Mouse (Mus musculus): ENCODE results near the gene Mmp10. TPM values are rescaled to one million over a fixed set of nuclear protein-coding genes. Genes with fewer than 3 reads are reported as not detected.

Gene Mmp10
- not detected in 2 replicates for polyA plus RNA-seq (2012)

GRCm38 (mm10) chr9:7502051-7502450, at the start of gene Mmp10:
Gene Mmp10 (plus strand): TSS chr9:7502352.
- Histone ChIP-seq H3K4me3 (replicated peaks) (no peak within 1 kb of the TSS), H3K9me3 (ENCODE audit: control insufficient read depth, low read length) (peaks cover 3% of the 10 kb centered on the region; the same call in 1 of the 2 replicates), H3K36me3 (ENCODE audit: control insufficient read depth) (no peaks in the 10 kb centered on the region), H3K27me3 (ENCODE audit: control insufficient read depth) (no peaks in the 10 kb centered on the region), H3K4me1 (ENCODE audit: control insufficient read depth) (no peaks in the 10 kb centered on the region)
- TF ChIP-seq TAL1 (IDR thresholded peaks at IDR 0.05; ENCODE audit: low read length), result no peak
- no peak for TF ChIP-seq GATA1 (IDR thresholded peaks at IDR 0.05; ENCODE audit: low read length)

- no peaks in the 10 kb centered on the region for H3K36me3 ChIP-seq (ENCODE audit: control insufficient read depth)
- TF ChIP-seq GATA1 (IDR thresholded peaks at IDR 0.05; ENCODE audit: low read length), result no peak
- TF ChIP-seq TAL1 (IDR thresholded peaks at IDR 0.05; ENCODE audit: low read length), result no peak
- H3K4me1 ChIP-seq (ENCODE audit: control insufficient read depth), result no peaks in the 10 kb centered on the region
- no peak overlapping the region for H3K4me3 ChIP-seq (replicated peaks)
- no peaks in the 10 kb centered on the region for H3K27me3 ChIP-seq (ENCODE audit: control insufficient read depth)
- no peaks in the 10 kb centered on the region for H3K9me3 ChIP-seq (ENCODE audit: control insufficient read depth, low read length)
Observed at GRCm38 (mm10) chr9:7453302-7453701, 48.9 kb upstream of the Mmp10 start.

GRCm38 (mm10) chr9:7470262-7470661, 31.9 kb upstream of the Mmp10 start:
- TF ChIP-seq GATA1 (IDR thresholded peaks at IDR 0.05; ENCODE audit: low read length) (no peak), TAL1 (IDR thresholded peaks at IDR 0.05; ENCODE audit: low read length) (no peak)
- no peak overlapping the region for H3K4me3 ChIP-seq (replicated peaks)
- no peaks in the 10 kb centered on the region for H3K4me1 ChIP-seq (ENCODE audit: control insufficient read depth)
- no peaks in the 10 kb centered on the region for H3K36me3 ChIP-seq (ENCODE audit: control insufficient read depth)
- H3K9me3 ChIP-seq (ENCODE audit: control insufficient read depth, low read length), result no peaks in the 10 kb centered on the region
- no peaks in the 10 kb centered on the region for H3K27me3 ChIP-seq (ENCODE audit: control insufficient read depth)

GRCm38 (mm10) chr9:7483684-7484394, 18.3 kb upstream of the Mmp10 start:
- Histone ChIP-seq H3K27me3 (ENCODE audit: control insufficient read depth) (no peaks in the 10 kb centered on the region), H3K36me3 (ENCODE audit: control insufficient read depth) (no peaks in the 10 kb centered on the region), H3K9me3 (ENCODE audit: control insufficient read depth, low read length) (no peaks in the 10 kb centered on the region), H3K4me3 (replicated peaks) (no peak overlapping the region), H3K4me1 (ENCODE audit: control insufficient read depth) (no peaks in the 10 kb centered on the region)
- TF ChIP-seq GATA1 (IDR thresholded peaks at IDR 0.05; ENCODE audit: low read length) (no peak), TAL1 (IDR thresholded peaks at IDR 0.05; ENCODE audit: low read length) (no peak)

GRCm38 (mm10) chr9:7501138-7501537, 1.0 kb upstream of the Mmp10 start:
- Histone ChIP-seq H3K27me3 (ENCODE audit: control insufficient read depth) (no peaks in the 10 kb centered on the region), H3K4me1 (ENCODE audit: control insufficient read depth) (no peaks in the 10 kb centered on the region), H3K4me3 (replicated peaks) (no peak overlapping the region), H3K36me3 (ENCODE audit: control insufficient read depth) (no peaks in the 10 kb centered on the region), H3K9me3 (ENCODE audit: control insufficient read depth, low read length) (peaks cover 3% of the 10 kb centered on the region; the same call in 1 of the 2 replicates)
- TF ChIP-seq TAL1 (IDR thresholded peaks at IDR 0.05; ENCODE audit: low read length) (no peak), GATA1 (IDR thresholded peaks at IDR 0.05; ENCODE audit: low read length) (no peak)

- Histone ChIP-seq H3K27me3 (ENCODE audit: control insufficient read depth) (no peaks in the 10 kb centered on the region), H3K4me1 (ENCODE audit: control insufficient read depth) (no peaks in the 10 kb centered on the region), H3K4me3 (replicated peaks) (no peak overlapping the region), H3K36me3 (ENCODE audit: control insufficient read depth) (no peaks in the 10 kb centered on the region), H3K9me3 (ENCODE audit: control insufficient read depth, low read length) (peaks cover under 1% of the 10 kb centered on the region; the same call in 1 of the 2 replicates)
- TF ChIP-seq GATA1 (IDR thresholded peaks at IDR 0.05; ENCODE audit: low read length) (no peak), TAL1 (IDR thresholded peaks at IDR 0.05; ENCODE audit: low read length) (no peak)
Observed at GRCm38 (mm10) chr9:7507321-7507876, 5.2 kb downstream of the Mmp10 start.

GRCm38 (mm10) chr9:7509619-7510233, 7.6 kb downstream of the Mmp10 start:
- Histone ChIP-seq H3K4me3 (replicated peaks) (no peak overlapping the region), H3K27me3 (ENCODE audit: control insufficient read depth) (no peaks in the 10 kb centered on the region), H3K4me1 (ENCODE audit: control insufficient read depth) (no peaks in the 10 kb centered on the region), H3K36me3 (ENCODE audit: control insufficient read depth) (no peaks in the 10 kb centered on the region), H3K9me3 (ENCODE audit: control insufficient read depth, low read length) (no peaks in the 10 kb centered on the region)
- TF ChIP-seq TAL1 (IDR thresholded peaks at IDR 0.05; ENCODE audit: low read length) (no peak), GATA1 (IDR thresholded peaks at IDR 0.05; ENCODE audit: low read length) (no peak)

- TF ChIP-seq TAL1 (IDR thresholded peaks at IDR 0.05; ENCODE audit: low read length) (no peak), GATA1 (IDR thresholded peaks at IDR 0.05; ENCODE audit: low read length) (no peak)
- no peaks in the 10 kb centered on the region for H3K36me3 ChIP-seq (ENCODE audit: control insufficient read depth)
Observed at GRCm38 (mm10) chr9:7517944-7518571, 15.9 kb downstream of the Mmp10 start.

More at GRCm38 (mm10) chr9:7517944-7518571, 15.9 kb downstream of the Mmp10 start:
- H3K4me1 ChIP-seq (ENCODE audit: control insufficient read depth), result no peaks in the 10 kb centered on the region
- H3K9me3 ChIP-seq (ENCODE audit: control insufficient read depth, low read length), result no peaks in the 10 kb centered on the region
- H3K27me3 ChIP-seq (ENCODE audit: control insufficient read depth), result no peaks in the 10 kb centered on the region
- H3K4me3 ChIP-seq (replicated peaks), result no peak overlapping the region

Measured in erythroblast, embryonic 14.5 days (primary cell).